Mouse (Mus musculus): ENCODE measurements around the gene Whamm. TPM values are rescaled to one million over a fixed set of nuclear protein-coding genes. Genes with fewer than 3 reads are reported as not detected.

Gene Whamm
- polyA plus RNA-seq, 1 experiment from 2014 or later: 6.0 TPM

MicroRNAs encoded within 50 kb of the gene (microRNA counts, 519-probe panel; counts per million panel counts)
- not detected for microRNA mmu-miR-1839-3p
- 2,746 counts per million, percentile 59 among the panel's probes with 10 or more counts for microRNA mmu-miR-1839-5p

Other genes starting within 250 kb of the Whamm start
- 648 and 653 TPM in 2 replicates for gene Rps17, start 226.0 kb upstream of the Whamm start, polyA plus RNA-seq (2015; fragmentation: Nextera tagmentation; extraction: Ambion mirVana)
- 4.0 and 5.1 TPM in 2 replicates for gene Cpeb1, start 115.8 kb upstream of the Whamm start, polyA plus RNA-seq (2015; fragmentation: Nextera tagmentation; extraction: Ambion mirVana)
- gene Ap3b2, start 77.3 kb upstream of the Whamm start, polyA plus RNA-seq (2015; fragmentation: Nextera tagmentation; extraction: Ambion mirVana): 155 and 162 TPM in 2 replicates
- gene BC048679, start 73.0 kb upstream of the Whamm start, polyA plus RNA-seq (2015; fragmentation: Nextera tagmentation; extraction: Ambion mirVana): not detected in 2 replicates
- 0.17 and 0.29 TPM in 2 replicates for gene Fsd2, start 4.3 kb upstream of the Whamm start, polyA plus RNA-seq (2015; fragmentation: Nextera tagmentation; extraction: Ambion mirVana)
- gene Homer2, start 136.3 kb downstream of the Whamm start, polyA plus RNA-seq (2015; fragmentation: Nextera tagmentation; extraction: Ambion mirVana): 21.8 and 24.6 TPM in 2 replicates
- 145 and 148 TPM in 2 replicates for gene Ramac, start 191.7 kb downstream of the Whamm start, polyA plus RNA-seq (2015; fragmentation: Nextera tagmentation; extraction: Ambion mirVana)
- 56.1 and 61.1 TPM in 2 replicates for gene 3110040N11Rik, start 218.2 kb downstream of the Whamm start, polyA plus RNA-seq (2015; fragmentation: Nextera tagmentation; extraction: Ambion mirVana)

All from midbrain, embryonic 15.5 days (tissue).